Mouse (Mus musculus): ENCODE data around the gene Tmem135. TPM values are rescaled to one million over a fixed set of nuclear protein-coding genes. Genes with fewer than 3 reads are reported as not detected.
"Not testable (repeated sequence)": the region's sequence is repeated elsewhere in the genome, so short reads cannot be mapped to it uniquely, and the experiment has no call there.

Gene Tmem135
- polyA plus RNA-seq, 1 experiment from 2014 or later = 14.4 TPM

GRCm38 (mm10) chr7:89270438-89270837, 133.6 kb downstream of the Tmem135 start:
- not testable (repeated sequence) for H3K36me3 ChIP-seq; H3K9me3 ChIP-seq (replicated peaks); H3K4me1 ChIP-seq; DNase-seq (ENCODE audit: low spot score); H3K27ac ChIP-seq (replicated peaks); H3K4me3 ChIP-seq; H3K27me3 ChIP-seq (ENCODE audit: low read depth, poor library complexity, severe bottlenecking)

- Histone ChIP-seq H3K9me3 (replicated peaks) (peaks cover 6% of the 10 kb centered on the region; the same call in 1 of the 2 replicates), H3K36me3 (peaks cover 9% of the 10 kb centered on the region), H3K4me3 (no peak overlapping the region), H3K27me3 (ENCODE audit: low read depth, poor library complexity, severe bottlenecking) (no peaks in the 10 kb centered on the region), H3K4me1 (no peaks in the 10 kb centered on the region), H3K27ac (replicated peaks) (no peak overlapping the region)
- DNase-seq (ENCODE audit: low spot score) = no peak
- WGBS = 92% methylated on average over 6 of the region's 6 CpGs
Observed at GRCm38 (mm10) chr7:89269826-89270225, 134.2 kb downstream of the Tmem135 start.

- H3K36me3 ChIP-seq = peaks cover 1% of the 10 kb centered on the region
- no peak overlapping the region for H3K4me3 ChIP-seq
- WGBS = 98% methylated on average over 1 of the region's 1 CpGs
- no peaks in the 10 kb centered on the region for H3K4me1 ChIP-seq
- peaks cover 1% of the 10 kb centered on the region; the same call in 1 of the 2 replicates for H3K9me3 ChIP-seq (replicated peaks)
- H3K27ac ChIP-seq (replicated peaks) = no peak overlapping the region
- no peaks in the 10 kb centered on the region for H3K27me3 ChIP-seq (ENCODE audit: low read depth, poor library complexity, severe bottlenecking)
- no peak for DNase-seq (ENCODE audit: low spot score)
Observed at GRCm38 (mm10) chr7:89267542-89267941, 136.5 kb downstream of the Tmem135 start.

GRCm38 (mm10) chr7:89266017-89266760, 137.8 kb downstream of the Tmem135 start:
- no peaks in the 10 kb centered on the region for H3K36me3 ChIP-seq
- H3K27me3 ChIP-seq (ENCODE audit: low read depth, poor library complexity, severe bottlenecking) = no peaks in the 10 kb centered on the region
- WGBS = 83% methylated on average over 7 of the region's 7 CpGs
- H3K9me3 ChIP-seq (replicated peaks) = no peaks in the 10 kb centered on the region
- no peak overlapping the region for H3K27ac ChIP-seq (replicated peaks)
- no peak for DNase-seq (ENCODE audit: low spot score)
- no peaks in the 10 kb centered on the region for H3K4me1 ChIP-seq
- no peak overlapping the region for H3K4me3 ChIP-seq

- Histone ChIP-seq H3K27ac (replicated peaks) (no peak overlapping the region), H3K4me3 (no peak overlapping the region), H3K27me3 (ENCODE audit: low read depth, poor library complexity, severe bottlenecking) (no peaks in the 10 kb centered on the region), H3K9me3 (replicated peaks) (no peaks in the 10 kb centered on the region), H3K4me1 (no peaks in the 10 kb centered on the region), H3K36me3 (no peaks in the 10 kb centered on the region)
- no peak for DNase-seq (ENCODE audit: low spot score)
Observed at GRCm38 (mm10) chr7:89260966-89261365, 143.1 kb downstream of the Tmem135 start.

GRCm38 (mm10) chr7:89258832-89259231, 145.2 kb downstream of the Tmem135 start:
- no peak overlapping the region for H3K27ac ChIP-seq (replicated peaks)
- WGBS = 74% methylated on average over 2 of the region's 2 CpGs
- DNase-seq (ENCODE audit: low spot score) = no peak
- H3K4me3 ChIP-seq = no peak overlapping the region
- no peaks in the 10 kb centered on the region for H3K9me3 ChIP-seq (replicated peaks)
- H3K36me3 ChIP-seq = no peaks in the 10 kb centered on the region
- H3K27me3 ChIP-seq (ENCODE audit: low read depth, poor library complexity, severe bottlenecking) = no peaks in the 10 kb centered on the region
- no peaks in the 10 kb centered on the region for H3K4me1 ChIP-seq

- no peak overlapping the region for H3K4me3 ChIP-seq
- no peaks in the 10 kb centered on the region for H3K36me3 ChIP-seq
- no peak overlapping the region for H3K27ac ChIP-seq (replicated peaks)
- H3K4me1 ChIP-seq = no peaks in the 10 kb centered on the region
- no peak for DNase-seq (ENCODE audit: low spot score)
- no peaks in the 10 kb centered on the region for H3K27me3 ChIP-seq (ENCODE audit: low read depth, poor library complexity, severe bottlenecking)
- 84% methylated on average over 4 of the region's 4 CpGs for WGBS
- H3K9me3 ChIP-seq (replicated peaks) = no peaks in the 10 kb centered on the region
Observed at GRCm38 (mm10) chr7:89257871-89258502, 146.0 kb downstream of the Tmem135 start.

GRCm38 (mm10) chr7:89253772-89254171, 150.2 kb downstream of the Tmem135 start:
- no peaks in the 10 kb centered on the region for H3K9me3 ChIP-seq (replicated peaks)
- H3K4me3 ChIP-seq = no peak overlapping the region
- H3K36me3 ChIP-seq = no peaks in the 10 kb centered on the region
- no peak for DNase-seq (ENCODE audit: low spot score)
- H3K4me1 ChIP-seq = no peaks in the 10 kb centered on the region
- no peak overlapping the region for H3K27ac ChIP-seq (replicated peaks)
- 92% methylated on average over 3 of the region's 3 CpGs for WGBS
- H3K27me3 ChIP-seq (ENCODE audit: low read depth, poor library complexity, severe bottlenecking) = no peaks in the 10 kb centered on the region

GRCm38 (mm10) chr7:89253317-89253716, 150.7 kb downstream of the Tmem135 start:
- Histone ChIP-seq H3K27ac (replicated peaks) (no peak overlapping the region), H3K4me3 (no peak overlapping the region), H3K9me3 (replicated peaks) (no peaks in the 10 kb centered on the region), H3K27me3 (ENCODE audit: low read depth, poor library complexity, severe bottlenecking) (no peaks in the 10 kb centered on the region), H3K4me1 (no peaks in the 10 kb centered on the region), H3K36me3 (no peaks in the 10 kb centered on the region)
- 92% methylated on average over 2 of the region's 2 CpGs for WGBS
- no peak for DNase-seq (ENCODE audit: low spot score)

GRCm38 (mm10) chr7:89251880-89252453, 152.1 kb downstream of the Tmem135 start:
- no peaks in the 10 kb centered on the region for H3K4me1 ChIP-seq
- H3K27ac ChIP-seq (replicated peaks) = no peak overlapping the region
- DNase-seq (ENCODE audit: low spot score) = no peak
- 90% methylated on average over 4 of the region's 4 CpGs for WGBS
- H3K4me3 ChIP-seq = no peak overlapping the region
- H3K36me3 ChIP-seq = no peaks in the 10 kb centered on the region
- no peaks in the 10 kb centered on the region for H3K9me3 ChIP-seq (replicated peaks)
- no peaks in the 10 kb centered on the region for H3K27me3 ChIP-seq (ENCODE audit: low read depth, poor library complexity, severe bottlenecking)

GRCm38 (mm10) chr7:89248135-89248850, 155.7 kb downstream of the Tmem135 start:
- DNase-seq (ENCODE audit: low spot score) = no peak
- no peaks in the 10 kb centered on the region for H3K4me1 ChIP-seq
- H3K4me3 ChIP-seq = no peak overlapping the region
- H3K9me3 ChIP-seq (replicated peaks) = no peaks in the 10 kb centered on the region
- H3K27me3 ChIP-seq (ENCODE audit: low read depth, poor library complexity, severe bottlenecking) = no peaks in the 10 kb centered on the region
- no peaks in the 10 kb centered on the region for H3K36me3 ChIP-seq
- no peak overlapping the region for H3K27ac ChIP-seq (replicated peaks)
- 79% methylated on average over 7 of the region's 7 CpGs for WGBS

- H3K4me1 ChIP-seq = no peaks in the 10 kb centered on the region
- no peak overlapping the region for H3K27ac ChIP-seq (replicated peaks)
- WGBS = 95% methylated on average over 2 of the region's 2 CpGs
- no peak for DNase-seq (ENCODE audit: low spot score)
- no peak overlapping the region for H3K4me3 ChIP-seq
- H3K27me3 ChIP-seq (ENCODE audit: low read depth, poor library complexity, severe bottlenecking) = no peaks in the 10 kb centered on the region
- H3K9me3 ChIP-seq (replicated peaks) = no peaks in the 10 kb centered on the region
- H3K36me3 ChIP-seq = no peaks in the 10 kb centered on the region
Observed at GRCm38 (mm10) chr7:89247012-89247710, 156.9 kb downstream of the Tmem135 start.

Data from midbrain, embryonic 10.5 days (tissue).